Mouse (Mus musculus): Measurements from ENCODE around the gene Vsig2. TPM values are rescaled to one million over a fixed set of nuclear protein-coding genes. Genes with fewer than 3 reads are reported as not detected.

Gene Vsig2
- polyA plus RNA-seq, 1 experiment from 2014 or later: 1.1 TPM

DNA sequence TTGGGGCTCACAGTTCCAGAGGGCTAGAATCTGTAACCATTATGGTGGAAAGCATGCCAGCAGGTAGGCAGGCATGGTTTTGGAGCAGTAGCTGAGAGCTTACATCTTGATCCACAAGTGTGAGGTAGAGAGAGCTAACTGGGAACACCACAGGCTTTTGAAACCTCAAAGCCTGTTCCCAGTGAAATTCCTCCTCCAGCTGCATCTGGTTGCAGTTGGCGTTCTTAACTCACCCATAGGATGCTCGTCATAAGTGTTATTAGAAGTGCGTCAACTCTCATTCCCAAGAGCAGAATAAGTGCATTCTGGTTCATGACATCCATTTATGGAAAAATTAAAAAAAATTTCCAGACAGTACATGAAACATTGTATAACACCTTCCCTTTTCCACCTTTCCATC lies 54.6 kb downstream of the Vsig2 start:
- no peak overlapping the region for H3K4me2 ChIP-seq (replicated peaks; ENCODE audit: low read depth, low read length)
- H3K27ac ChIP-seq (ENCODE audit: low read depth, low read length): no peak overlapping the region
- no peak for ATAC-seq (ENCODE audit: low FRiP score, low TSS enrichment)
- no peak overlapping the region for H3K4me3 ChIP-seq (ENCODE audit: low read length)
- H3K4me1 ChIP-seq (ENCODE audit: control insufficient read depth, insufficient read depth, low read length): no peaks in the 10 kb centered on the region
- H3K27me3 ChIP-seq (ENCODE audit: control insufficient read depth, insufficient read depth, low read length): no peaks in the 10 kb centered on the region
- H3K9ac ChIP-seq (ENCODE audit: low read depth, low read length): no peak overlapping the region
- WGBS: 89% methylated on average over 3 of the region's 3 CpGs
- no peaks in the 10 kb centered on the region for H3K9me3 ChIP-seq (ENCODE audit: control insufficient read depth, low read length)
- H3K36me3 ChIP-seq (ENCODE audit: control insufficient read depth, insufficient read depth, low read length): no peaks in the 10 kb centered on the region

Other genes starting within 250 kb of the Vsig2 start
- gene Ccdc15, start 190.8 kb upstream of the Vsig2 start, polyA plus RNA-seq (2014; fragmentation: Nextera tagmentation; extraction: Ambion mirVana): 5.8 and 8.2 TPM in 2 replicates
- gene Hepacam, start 171.9 kb upstream of the Vsig2 start, polyA plus RNA-seq (2014; fragmentation: Nextera tagmentation; extraction: Ambion mirVana): not detected in 2 replicates
- gene Robo4, start 137.4 kb upstream of the Vsig2 start, polyA plus RNA-seq (2014; fragmentation: Nextera tagmentation; extraction: Ambion mirVana): 10.5 and 11.9 TPM in 2 replicates
- 0.09 and 0.11 TPM in 2 replicates for gene Robo3, start 106.0 kb upstream of the Vsig2 start, polyA plus RNA-seq (2014; fragmentation: Nextera tagmentation; extraction: Ambion mirVana)
- gene Msantd2, start 49.9 kb upstream of the Vsig2 start, polyA plus RNA-seq (2014; fragmentation: Nextera tagmentation; extraction: Ambion mirVana): 28.5 and 33.2 TPM in 2 replicates
- 49.7 and 61.8 TPM in 2 replicates for gene Esam, start 11.2 kb upstream of the Vsig2 start, polyA plus RNA-seq (2014; fragmentation: Nextera tagmentation; extraction: Ambion mirVana)
- 3.1 and 3.4 TPM in 2 replicates for gene Nrgn, start 13.6 kb downstream of the Vsig2 start, polyA plus RNA-seq (2014; fragmentation: Nextera tagmentation; extraction: Ambion mirVana)
- 6.8 and 10.8 TPM in 2 replicates for gene Siae, start 16.4 kb downstream of the Vsig2 start, polyA plus RNA-seq (2014; fragmentation: Nextera tagmentation; extraction: Ambion mirVana)
- gene Spa17, start 74.5 kb downstream of the Vsig2 start, polyA plus RNA-seq (2014; fragmentation: Nextera tagmentation; extraction: Ambion mirVana): 6.7 and 8.0 TPM in 2 replicates
- 135 and 142 TPM in 2 replicates for gene Tbrg1, start 118.1 kb downstream of the Vsig2 start, polyA plus RNA-seq (2014; fragmentation: Nextera tagmentation; extraction: Ambion mirVana)
- gene Panx3, start 130.0 kb downstream of the Vsig2 start, polyA plus RNA-seq (2014; fragmentation: Nextera tagmentation; extraction: Ambion mirVana): not detected in 2 replicates
- not detected in 2 replicates for gene Olfr160, start 177.0 kb downstream of the Vsig2 start, polyA plus RNA-seq (2014; fragmentation: Nextera tagmentation; extraction: Ambion mirVana)
- gene Olfr874, start 205.9 kb downstream of the Vsig2 start, polyA plus RNA-seq (2014; fragmentation: Nextera tagmentation; extraction: Ambion mirVana): not detected in 2 replicates
- gene Olfr875, start 232.6 kb downstream of the Vsig2 start, polyA plus RNA-seq (2014; fragmentation: Nextera tagmentation; extraction: Ambion mirVana): not detected in 2 replicates